In genomic region chr10:86636953-86637376, GRCm38 (mm10) we compare ENCODE assay signal across 8 mouse cellular contexts.
DNase-seq lines count a peak whose midpoint lies in the region; ATAC-seq lines count a peak whose summit lies in the region.
"Not testable (repeated sequence)": the region's sequence is repeated elsewhere in the genome, so short reads cannot be mapped to it uniquely, and the experiment has no call there.

No protein-coding gene starts in this region.

- not testable (repeated sequence) for H3K27me3 ChIP-seq in hindbrain, embryonic 14.5 days (ENCODE audit: control insufficient read depth, insufficient read depth, low read length)

- peak overlapping the region; percentile 25 for H3K4me3 ChIP-seq in hindbrain, embryonic 14.5 days (replicated peaks; ENCODE audit: low read length)

- H3K4me1 ChIP-seq in hindbrain, embryonic 14.5 days (replicated peaks; ENCODE audit: control insufficient read depth, insufficient read depth, low read length): not testable (repeated sequence)

- WGBS in hindbrain, embryonic 14.5 days: 5% methylated on average over 14 of the region's 14 CpGs

- ATAC-seq in hindbrain, embryonic 14.5 days (ENCODE audit: low FRiP score): peak; percentile 84

- H3K9ac ChIP-seq in hindbrain, embryonic 14.5 days: peak overlapping the region; percentile 51

- H3K27ac ChIP-seq in hindbrain, embryonic 14.5 days: not testable (repeated sequence)

- not testable (repeated sequence) for H3K36me3 ChIP-seq in hindbrain, embryonic 14.5 days (replicated peaks; ENCODE audit: control insufficient read depth, insufficient read depth)

- H3K9me3 ChIP-seq in hindbrain, embryonic 14.5 days (ENCODE audit: control insufficient read depth, low read length): not testable (repeated sequence)

- DNase-seq in R1 (ENCODE audit: low read depth, low spot score): peak; percentile 81
- peak; percentile 79 to 87 for DNase-seq in cerebellum, postnatal 25 days
- DNase-seq in frontal cortex, postnatal 25 days (ENCODE audit: low spot score in 2 of 2): peak; percentile 68
- peak; percentile 77 for DNase-seq in hindbrain, embryonic 14.5 days (ENCODE audit: low spot score)
- peak; percentile 59 to 76 for DNase-seq in layer of hippocampus, postnatal 25 days (ENCODE audit: extremely low spot score in 1 of 2, low spot score in 1 of 2)
- DNase-seq in lung, postnatal 14 days: peak; percentile 85
- DNase-seq in retina, adult 2 months (ENCODE audit: low read depth, low spot score): peak; percentile 38
- DNase-seq in thymus, postnatal 25 days: peak; percentile 91

- peak overlapping the region; percentile 53 for H3K4me2 ChIP-seq in hindbrain, embryonic 14.5 days (replicated peaks)

Comparison
In these comparisons a context has a peak if more than half of its experiments do, and no peak if none do; other contexts are left out.
1. DNase-seq: peak in every context shown above with its lines; median percentile 91 in thymus, postnatal 25 days; 85 in lung, postnatal 14 days; 83 in cerebellum, postnatal 25 days; 81 in R1; 77 in hindbrain, embryonic 14.5 days; 68 in frontal cortex, postnatal 25 days; 68 in layer of hippocampus, postnatal 25 days; 38 in retina, adult 2 months.